Mouse (Mus musculus): ENCODE results near the gene Pgam2. TPM values are rescaled to one million over a fixed set of nuclear protein-coding genes. Genes with fewer than 3 reads are reported as not detected.
A peak's percentile ranks its signal among the peaks of the same experiment; 100 is the strongest.

Gene Pgam2
- total and polyA plus RNA-seq, 3 experiments, result 0.58 to 1.8 TPM; not detected in 1

GRCm38 (mm10) chr11:5852314-5852713 is 48.8 kb upstream of the Pgam2 start (continued):
- TF ChIP-seq TCF12 (IDR thresholded peaks at IDR 0.05; ENCODE audit: low read depth, low read length), result no peak

- Histone ChIP-seq H3K27me3 (ENCODE audit: control insufficient read depth in 1 of 2, insufficient read depth in 2 of 2, low read length in 2 of 2) (no peaks in the 10 kb centered on the region), H3K4me1 (ENCODE audit: control insufficient read depth in 1 of 2, insufficient read depth in 2 of 2, low read length in 2 of 2) (peaks cover 2 to 18% of the 10 kb centered on the region in 2 experiments), H3K4me3 (ENCODE audit: control insufficient read depth in 1 of 2, insufficient read depth in 1 of 2, low read depth in 2 of 2, low read length in 2 of 2) (no peak overlapping the region), H3K9me3 (replicated peaks; ENCODE audit: insufficient read depth, low read length) (no peaks in the 10 kb centered on the region), H3K9ac (ENCODE audit: control insufficient read depth, low read depth, low read length, poor library complexity, severe bottlenecking) (no peak overlapping the region), H3K36me3 (ENCODE audit: control insufficient read depth in 1 of 2, insufficient read depth in 2 of 2, low read length in 2 of 2) (peaks cover 0 to 4% of the 10 kb centered on the region in 2 experiments; a peak in 2 of 4 replicates), H3K79me2 (ENCODE audit: control insufficient read depth, insufficient read depth, low read length, poor library complexity) (no peaks in the 10 kb centered on the region), H3K27ac (ENCODE audit: control insufficient read depth, low read depth, low read length) (no peak overlapping the region)
- DNase-seq (ENCODE audit: low read depth, low spot score), result no peak
- TF ChIP-seq GATA1 (IDR thresholded peaks at IDR 0.05; ENCODE audit: low read depth, low read length) (no peak), MAZ (IDR thresholded peaks at IDR 0.05; ENCODE audit: low read depth, low read length) (no peak), ZNF384 (IDR thresholded peaks at IDR 0.05; ENCODE audit: low read depth, low read length) (no peak), TBP (IDR thresholded peaks at IDR 0.05; ENCODE audit: low read depth, low read length) (no peak), SMC3 (IDR thresholded peaks at IDR 0.05; ENCODE audit: low read depth, low read length) (no peak), RCOR1 (IDR thresholded peaks at IDR 0.05; ENCODE audit: low read depth, low read length) (no peak), RAD21 (IDR thresholded peaks at IDR 0.05; ENCODE audit: low read depth, low read length) (no peak), CHD2 (IDR thresholded peaks at IDR 0.05; ENCODE audit: low read length) (no peak), MXI1 (IDR thresholded peaks at IDR 0.05; ENCODE audit: low read depth, low read length) (no peak), MYC (IDR thresholded peaks at IDR 0.05; ENCODE audit: low read depth, low read length) (no peak), POLR2A (IDR thresholded peaks at IDR 0.05; ENCODE audit: control insufficient read depth in 1 of 2, insufficient read depth in 1 of 2, low read depth in 1 of 2, low read length in 2 of 2, poor library complexity in 1 of 2) (no peak), ETS1 (IDR thresholded peaks at IDR 0.05; ENCODE audit: low read depth, low read length) (no peak)
Observed at GRCm38 (mm10) chr11:5851021-5851736, 47.6 kb upstream of the Pgam2 start.

DNA sequence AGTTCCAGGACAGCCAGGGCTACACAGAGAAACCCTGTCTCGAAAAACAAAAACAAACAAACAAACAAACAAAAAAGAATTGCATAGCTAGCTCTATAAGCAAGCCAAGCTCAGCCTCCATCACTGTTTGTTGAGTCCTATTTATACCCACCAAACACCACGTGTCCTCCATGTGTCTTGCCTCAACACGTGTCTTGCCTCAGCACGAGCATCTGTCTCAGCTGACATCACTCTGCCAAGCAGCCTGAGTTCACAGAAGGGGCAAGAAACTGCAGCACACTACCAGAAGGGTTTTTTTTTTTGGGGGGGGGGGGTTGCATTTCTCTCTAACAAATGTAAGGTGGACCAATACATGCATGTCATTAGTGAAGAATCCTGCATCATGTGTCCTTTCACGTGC is 46.9 kb upstream of the Pgam2 start:
- no peaks in the 10 kb centered on the region for H3K27me3 ChIP-seq (ENCODE audit: control insufficient read depth in 1 of 2, insufficient read depth in 2 of 2, low read length in 2 of 2)
- H3K36me3 ChIP-seq (ENCODE audit: control insufficient read depth in 1 of 2, insufficient read depth in 2 of 2, low read length in 2 of 2), result peaks cover 0 to 4% of the 10 kb centered on the region in 2 experiments; a peak in 2 of 4 replicates
- H3K4me1 ChIP-seq (ENCODE audit: control insufficient read depth in 1 of 2, insufficient read depth in 2 of 2, low read length in 2 of 2), result peaks cover 2 to 18% of the 10 kb centered on the region in 2 experiments
- no peak overlapping the region for H3K4me3 ChIP-seq (ENCODE audit: control insufficient read depth in 1 of 2, insufficient read depth in 1 of 2, low read depth in 2 of 2, low read length in 2 of 2)
- no peak overlapping the region for H3K9ac ChIP-seq (ENCODE audit: control insufficient read depth, low read depth, low read length, poor library complexity, severe bottlenecking)
- no peak overlapping the region for H3K27ac ChIP-seq (ENCODE audit: control insufficient read depth, low read depth, low read length)
- TF ChIP-seq MYB (IDR thresholded peaks at IDR 0.05; ENCODE audit: low read depth, low read length), result no peak
- no peak for TF ChIP-seq POLR2AphosphoS2 (IDR thresholded peaks at IDR 0.05; ENCODE audit: low read length)
- no peak for TF ChIP-seq SIN3A (IDR thresholded peaks at IDR 0.05; ENCODE audit: low read length)
- no peak for TF ChIP-seq SMC3 (IDR thresholded peaks at IDR 0.05; ENCODE audit: low read depth, low read length)
- peak; percentile 44; the same call in 1 of the 2 replicates for TF ChIP-seq MYC (IDR thresholded peaks at IDR 0.05; ENCODE audit: low read depth, low read length)
- no peak for TF ChIP-seq E2F4 (IDR thresholded peaks at IDR 0.05; ENCODE audit: borderline replicate concordance, low read depth, low read length)
- peak; percentile 34; the same call in 1 of the 2 replicates for TF ChIP-seq MXI1 (IDR thresholded peaks at IDR 0.05; ENCODE audit: low read depth, low read length)
- TF ChIP-seq MAX (IDR thresholded peaks at IDR 0.05; ENCODE audit: low read length), result peak; percentile 51; the same call in 1 of the 2 replicates
- no peak for DNase-seq (ENCODE audit: low read depth, low spot score)
- no peaks in the 10 kb centered on the region for H3K79me2 ChIP-seq (ENCODE audit: control insufficient read depth, insufficient read depth, low read length, poor library complexity)
- no peaks in the 10 kb centered on the region for H3K9me3 ChIP-seq (replicated peaks; ENCODE audit: insufficient read depth, low read length)
